Mouse (Mus musculus): ENCODE data around the gene Fam171a1.

The Fam171a1 gene

DNA sequence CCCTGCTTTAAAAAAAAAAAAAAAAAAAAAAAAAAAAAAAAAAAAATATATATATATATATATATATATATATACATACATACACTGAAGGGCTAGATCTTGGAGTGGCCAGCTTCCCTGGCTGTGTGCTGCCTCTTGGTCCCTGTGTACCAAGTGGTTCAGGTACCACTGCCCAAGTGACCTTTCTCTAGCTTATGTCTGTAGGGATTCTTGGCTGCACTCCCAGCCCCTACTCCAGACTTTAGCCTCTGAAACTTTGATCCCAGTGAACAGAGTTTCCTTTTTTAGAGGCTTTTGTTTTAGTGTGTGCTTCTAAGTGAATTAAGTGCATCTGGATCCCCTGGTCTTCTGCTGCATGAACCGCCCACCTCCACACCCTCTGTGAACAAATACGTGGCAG lies 24.3 kb downstream of the Fam171a1 start:
- DNase-seq (ENCODE audit: low read depth): no peak

DNA sequence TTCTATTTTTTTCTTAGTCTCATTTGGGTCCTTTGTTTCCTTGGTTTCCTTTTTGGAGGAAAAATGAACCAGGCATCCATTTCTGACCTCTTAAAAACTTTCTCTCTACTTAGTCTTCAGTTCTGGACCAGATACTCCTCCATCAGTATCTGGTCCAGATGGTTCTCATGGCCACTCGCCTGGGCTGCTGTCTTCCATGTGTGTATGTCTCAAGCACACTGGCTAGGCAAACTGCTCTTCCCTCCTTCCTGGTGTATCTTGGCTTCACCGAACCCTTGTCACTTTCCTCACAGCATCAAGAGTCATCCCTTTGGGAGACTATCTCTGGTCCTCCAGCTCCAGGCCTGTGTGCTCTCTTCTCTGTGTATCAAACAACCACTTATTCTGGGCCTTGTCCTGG lies 25.0 kb downstream of the Fam171a1 start:
- DNase-seq (ENCODE audit: low read depth): no peak

DNA sequence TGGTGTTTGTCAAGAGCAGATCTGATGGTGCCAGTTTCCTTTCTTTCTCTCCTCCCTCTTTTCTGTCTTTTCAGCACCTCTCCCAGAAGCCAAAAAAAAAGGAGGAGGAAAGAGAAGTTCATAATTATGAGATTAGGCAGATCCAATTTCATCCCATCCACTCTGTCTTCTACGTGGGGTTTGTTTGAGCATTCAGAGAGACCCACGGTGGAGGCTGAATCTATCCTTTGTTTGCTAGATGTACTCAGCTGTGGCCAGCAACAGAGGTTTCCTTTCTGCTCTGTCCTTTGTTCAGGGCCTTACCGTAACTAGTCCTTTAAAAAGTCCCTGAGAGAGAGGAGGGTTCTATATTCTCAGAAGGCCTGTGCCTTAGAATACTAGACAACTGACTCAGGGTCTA lies 25.6 kb downstream of the Fam171a1 start:
- DNase-seq (ENCODE audit: low read depth): no peak

DNA sequence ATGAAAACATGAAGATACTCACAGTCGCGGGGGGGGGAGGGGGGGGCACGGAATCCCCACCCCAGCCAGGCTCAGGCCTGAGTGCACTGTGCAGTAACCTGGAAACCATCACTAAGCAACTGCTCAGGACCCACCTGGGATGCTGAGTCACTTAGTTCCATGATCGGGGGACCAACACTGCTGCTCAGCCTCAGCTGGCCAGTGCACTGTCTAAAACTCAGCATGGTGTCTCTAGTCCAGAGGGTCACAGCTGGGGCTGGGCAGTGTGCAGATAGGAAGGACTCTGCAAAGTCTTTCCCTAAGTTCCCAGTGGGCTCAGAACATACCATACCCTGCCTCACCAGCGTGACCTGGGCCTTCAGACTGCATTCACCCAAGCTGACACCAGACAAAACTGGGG lies 26.6 kb downstream of the Fam171a1 start:
- DNase-seq (ENCODE audit: low read depth): no peak

DNA sequence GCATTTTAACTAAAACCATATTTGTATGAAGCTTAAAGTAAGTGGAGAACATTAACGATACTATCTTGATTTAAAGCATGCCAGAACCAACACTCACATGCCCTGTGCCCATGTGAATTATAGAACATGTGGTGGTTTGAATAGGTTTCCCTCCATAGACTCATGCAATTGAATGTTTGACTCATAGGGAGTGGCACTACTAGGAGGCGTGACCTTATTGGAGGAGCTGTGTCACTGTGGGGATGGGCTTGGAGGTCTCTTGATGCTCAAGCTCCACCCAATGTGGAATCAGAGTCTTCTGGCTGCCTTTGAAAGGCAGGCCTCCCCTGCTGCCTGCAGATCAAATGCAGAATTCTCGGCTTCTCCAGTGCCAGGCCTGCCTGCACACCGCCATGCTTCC lies 27.8 kb downstream of the Fam171a1 start:
- DNase-seq (ENCODE audit: low read depth): no peak

DNA sequence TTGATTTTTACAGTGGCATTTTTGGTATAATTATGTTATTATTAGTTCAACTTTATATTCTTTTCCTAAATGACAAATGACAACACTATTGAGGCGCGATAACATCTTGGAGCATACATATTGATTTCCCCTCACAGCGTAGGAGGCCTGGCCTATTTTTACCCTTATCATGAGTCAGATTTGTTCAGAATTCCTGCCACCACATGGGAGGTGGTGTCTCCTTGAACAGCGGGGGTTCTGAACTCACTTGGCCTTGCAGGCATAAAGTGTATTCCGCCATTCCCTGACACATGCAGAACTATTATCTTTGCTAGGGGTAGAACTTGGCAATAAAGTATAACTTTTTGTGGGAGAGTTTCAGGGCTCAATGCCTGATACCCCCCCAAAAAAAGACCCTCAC lies 30.3 kb downstream of the Fam171a1 start:
- no peak for DNase-seq (ENCODE audit: low read depth)

DNA sequence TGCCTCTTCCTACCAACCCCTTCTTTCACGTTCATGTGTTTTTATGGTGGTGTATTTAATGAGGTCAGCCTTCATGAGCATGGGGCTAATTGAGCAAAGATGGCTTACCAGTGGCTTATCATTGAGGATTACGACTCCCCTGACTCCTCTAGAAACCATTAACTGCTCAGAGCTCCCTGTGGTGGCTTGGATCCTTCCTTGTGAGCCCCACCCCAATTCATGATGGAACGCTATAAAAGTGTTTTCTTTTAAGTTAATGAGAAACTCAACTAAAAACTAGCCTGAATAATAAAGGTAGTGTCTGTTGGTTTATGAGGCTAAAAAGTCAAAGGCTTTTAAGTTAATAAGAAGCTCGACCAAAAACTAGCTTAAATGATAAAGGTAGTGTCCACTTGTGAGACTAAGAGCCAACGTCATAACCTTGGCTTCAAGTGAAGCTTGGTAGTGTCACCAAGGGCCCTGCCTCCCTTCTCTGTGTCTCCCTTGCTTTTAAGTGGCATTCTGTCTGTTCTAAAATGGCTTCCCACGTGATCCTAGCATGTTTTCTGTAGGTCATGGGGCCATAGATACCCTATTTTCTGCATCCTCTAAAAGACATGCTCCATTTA lies 33.6 kb downstream of the Fam171a1 start:
- DNase-seq (ENCODE audit: low read depth): no peak

DNA sequence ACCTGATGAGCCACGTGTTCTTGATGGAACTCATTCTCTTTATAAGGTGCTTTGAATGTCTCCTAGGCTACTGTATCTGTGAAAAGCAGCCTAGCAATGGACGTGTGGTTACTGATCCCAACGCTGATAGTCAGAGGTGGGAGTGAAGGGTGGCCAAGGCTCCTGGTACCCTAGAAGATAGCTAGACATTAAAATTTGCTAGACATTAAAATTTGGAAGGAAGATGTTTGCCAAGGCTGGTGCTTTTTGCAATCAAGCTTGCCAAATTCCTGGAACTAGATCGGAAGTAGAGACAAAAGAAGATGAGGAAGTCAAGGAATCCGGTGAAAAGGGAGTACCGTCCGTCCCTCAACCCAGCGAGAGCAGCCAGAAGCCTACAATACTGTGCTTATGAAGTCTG lies 34.7 kb downstream of the Fam171a1 start:
- DNase-seq (ENCODE audit: low read depth): no peak

DNA sequence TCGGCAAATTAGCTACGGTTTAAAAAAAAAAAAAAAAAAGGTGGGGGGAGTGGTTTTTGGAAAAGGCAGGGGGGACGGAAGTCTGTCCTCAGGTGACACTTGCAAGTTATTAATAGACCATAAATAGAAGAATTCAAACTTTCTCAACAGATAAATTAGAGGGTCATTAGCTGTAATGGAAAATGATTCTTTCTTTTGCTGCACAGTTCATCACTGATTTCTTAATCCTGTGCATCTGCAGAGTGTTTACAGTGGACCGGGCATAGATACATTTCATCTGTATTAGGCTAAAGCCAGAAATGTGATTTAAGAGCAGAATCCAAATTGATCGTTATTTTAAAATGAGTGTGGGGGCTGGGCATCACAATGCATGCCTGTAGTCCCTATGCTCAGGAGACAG lies 36.3 kb downstream of the Fam171a1 start:
- DNase-seq (ENCODE audit: low read depth): no peak

DNA sequence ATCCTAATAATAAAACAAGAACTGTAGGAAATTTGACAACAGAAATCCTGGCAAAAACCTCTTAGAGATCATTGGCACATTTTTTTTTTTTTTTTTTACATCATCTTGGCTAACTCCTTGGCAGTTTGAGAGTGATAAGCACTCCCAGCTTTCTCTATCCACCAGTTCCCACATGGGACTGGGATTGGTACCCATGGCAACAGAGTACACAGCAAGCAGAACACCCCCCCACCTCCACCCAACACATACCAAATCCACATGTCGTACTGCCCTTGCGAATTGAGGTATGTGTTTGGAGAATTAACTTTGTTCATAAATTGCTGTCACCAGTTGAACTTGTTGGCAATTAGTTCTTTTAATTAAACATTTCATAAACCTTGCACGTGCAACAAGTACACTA lies 37.3 kb downstream of the Fam171a1 start:
- DNase-seq (ENCODE audit: low read depth): no peak

DNA sequence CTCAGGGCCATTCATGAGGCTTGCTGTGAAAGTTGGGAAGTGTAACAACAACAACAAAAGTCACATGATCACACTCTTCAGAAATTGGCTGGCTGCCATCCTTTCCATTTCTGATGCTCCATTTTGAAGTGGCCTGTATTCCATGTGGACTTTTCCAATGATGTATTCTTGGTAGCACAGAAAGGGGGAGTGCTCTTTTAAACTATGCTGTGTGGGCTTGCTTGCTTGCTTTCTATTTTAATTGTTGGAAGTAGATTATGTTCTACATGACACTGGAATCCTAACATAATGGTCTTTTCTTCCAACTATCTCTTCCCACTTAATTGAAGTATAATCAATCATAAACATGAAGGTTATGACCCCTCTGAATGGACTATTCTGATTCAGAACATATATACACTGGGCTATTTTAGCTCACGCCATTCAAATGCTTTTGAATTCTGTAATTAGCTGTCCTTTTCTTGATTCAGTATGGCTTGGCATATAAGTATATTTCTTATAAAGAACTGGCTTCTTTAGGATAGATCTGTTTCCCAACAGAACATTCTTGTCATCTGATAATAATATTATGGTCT lies 40.2 kb downstream of the Fam171a1 start:
- no peak for DNase-seq (ENCODE audit: low read depth)

DNA sequence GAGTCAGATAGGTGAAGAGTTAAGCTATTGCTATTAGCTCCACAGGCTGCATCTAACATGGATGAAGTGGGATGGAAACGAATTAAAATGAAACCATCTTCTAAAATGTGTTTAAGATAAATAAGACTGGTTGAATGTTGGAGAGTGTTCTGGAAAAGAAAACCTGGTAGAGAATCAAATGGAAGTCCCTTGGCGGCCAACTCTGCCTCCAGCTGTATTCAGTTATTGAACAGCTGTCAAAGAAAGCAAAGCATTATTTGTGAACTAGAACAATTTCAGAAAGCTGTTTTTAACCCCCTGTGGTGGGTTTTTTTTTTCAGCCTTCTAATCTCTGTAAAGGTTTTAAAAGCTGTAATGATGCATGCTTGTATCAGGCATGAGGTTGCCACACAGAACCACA lies 41.0 kb downstream of the Fam171a1 start:
- DNase-seq (ENCODE audit: low read depth): no peak

DNA sequence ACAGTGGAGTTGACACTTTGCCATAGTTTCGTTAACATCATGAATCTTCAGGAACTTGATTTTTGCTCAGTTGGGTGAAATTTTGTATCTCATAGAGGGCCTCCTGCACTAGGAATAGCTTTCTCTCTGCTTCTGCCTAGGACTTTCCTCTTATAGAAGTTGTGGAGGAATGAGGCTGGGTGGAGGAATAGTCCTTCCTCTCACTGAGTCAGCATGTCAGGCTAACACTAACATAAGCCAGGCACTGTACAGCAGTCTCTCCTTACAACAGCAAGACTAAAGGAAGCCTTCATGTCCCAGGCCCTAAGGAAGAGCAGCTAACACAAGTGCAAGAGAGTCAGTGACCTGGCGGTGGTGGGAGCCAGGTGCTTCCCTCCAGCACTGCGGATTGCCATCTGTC lies 43.0 kb downstream of the Fam171a1 start:
- DNase-seq (ENCODE audit: low read depth): no peak

DNA sequence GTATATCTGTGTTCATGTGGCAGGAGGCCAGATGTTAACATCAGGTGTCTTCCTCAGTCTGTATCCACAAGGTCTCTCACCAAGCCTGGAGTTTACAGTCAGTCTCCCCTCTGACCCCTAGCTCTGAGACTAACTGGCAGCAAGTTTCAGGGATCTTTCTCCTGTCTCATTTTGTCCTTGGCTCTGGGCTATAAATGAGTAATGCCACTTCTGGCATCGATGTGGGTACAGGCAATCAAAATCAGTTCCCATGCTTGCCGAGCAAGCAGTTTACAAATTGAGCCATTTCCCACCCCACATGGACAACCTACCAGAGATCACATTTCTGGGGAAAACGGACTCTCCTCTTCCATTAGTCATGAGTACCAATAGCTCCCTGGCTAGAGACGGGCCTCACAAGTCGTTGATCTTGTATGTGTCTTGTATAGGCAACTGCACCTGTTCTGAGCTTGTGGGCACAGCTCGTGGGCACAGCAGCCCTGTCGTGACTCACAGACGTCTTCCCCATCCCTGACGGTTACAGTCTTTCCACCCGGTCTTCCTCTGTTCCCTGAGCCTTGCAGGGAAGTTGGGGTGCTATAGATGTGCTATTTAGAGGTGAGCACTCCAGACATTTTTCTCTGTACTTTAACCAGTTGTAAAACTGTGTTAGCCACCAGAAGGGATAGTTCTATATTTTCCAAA lies 43.8 kb downstream of the Fam171a1 start:
- no peak for DNase-seq (ENCODE audit: low read depth)

DNA sequence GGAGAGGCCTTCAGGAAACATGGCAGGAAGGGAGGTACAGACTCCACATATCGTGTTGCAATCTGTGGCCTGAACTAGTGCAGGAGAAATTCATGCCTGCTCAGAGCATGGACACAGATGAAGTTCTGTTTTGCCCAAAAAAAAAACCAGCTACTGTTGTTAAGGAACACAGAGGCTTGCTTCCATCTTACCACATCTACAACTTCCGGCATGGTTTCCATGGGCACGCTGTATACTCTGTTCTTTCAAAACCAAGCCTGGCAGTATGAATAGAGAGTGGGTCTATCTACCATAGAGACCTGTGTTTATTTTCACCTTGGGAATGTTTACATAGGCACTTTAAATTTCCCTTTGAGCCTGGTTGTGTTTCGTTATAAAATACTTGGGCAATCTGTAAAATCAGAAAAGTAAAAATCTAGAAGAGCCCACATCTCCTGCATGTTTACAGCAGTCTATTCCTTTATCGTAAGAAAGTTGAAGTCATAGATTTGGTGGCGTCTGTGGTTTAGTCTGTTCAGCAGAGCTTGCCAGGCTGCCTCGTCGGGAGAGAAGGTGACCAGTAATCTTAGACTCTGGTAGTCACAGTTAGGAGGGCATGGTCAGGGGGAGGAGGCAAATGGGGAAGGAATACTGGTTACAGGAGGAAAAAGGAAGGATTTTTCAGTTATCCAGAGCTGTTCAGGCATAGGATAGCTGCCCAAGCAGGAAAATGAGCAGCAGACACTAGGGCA lies 44.8 kb downstream of the Fam171a1 start:
- DNase-seq (ENCODE audit: low read depth): no peak

DNA sequence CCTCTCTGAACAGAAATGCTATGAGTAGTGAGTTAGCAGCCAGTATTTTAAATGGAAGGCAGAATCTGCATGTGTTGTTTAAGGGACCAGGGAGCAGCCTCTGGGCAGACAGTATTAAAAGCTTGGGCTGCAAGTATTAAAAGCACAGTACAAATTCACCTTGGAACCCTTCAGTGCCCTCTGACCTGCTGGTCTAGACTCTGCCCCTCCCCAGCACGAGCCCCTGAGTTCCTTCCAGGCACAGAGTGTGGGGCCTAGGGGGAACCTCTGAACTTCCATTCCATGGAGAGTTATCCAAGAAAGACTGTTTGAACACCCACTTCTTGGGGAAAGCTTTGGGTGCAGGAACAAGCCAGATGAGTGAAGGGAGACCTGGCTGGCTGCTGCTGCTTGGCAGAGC lies 47.6 kb downstream of the Fam171a1 start:
- no peak for DNase-seq (ENCODE audit: low read depth)

DNA sequence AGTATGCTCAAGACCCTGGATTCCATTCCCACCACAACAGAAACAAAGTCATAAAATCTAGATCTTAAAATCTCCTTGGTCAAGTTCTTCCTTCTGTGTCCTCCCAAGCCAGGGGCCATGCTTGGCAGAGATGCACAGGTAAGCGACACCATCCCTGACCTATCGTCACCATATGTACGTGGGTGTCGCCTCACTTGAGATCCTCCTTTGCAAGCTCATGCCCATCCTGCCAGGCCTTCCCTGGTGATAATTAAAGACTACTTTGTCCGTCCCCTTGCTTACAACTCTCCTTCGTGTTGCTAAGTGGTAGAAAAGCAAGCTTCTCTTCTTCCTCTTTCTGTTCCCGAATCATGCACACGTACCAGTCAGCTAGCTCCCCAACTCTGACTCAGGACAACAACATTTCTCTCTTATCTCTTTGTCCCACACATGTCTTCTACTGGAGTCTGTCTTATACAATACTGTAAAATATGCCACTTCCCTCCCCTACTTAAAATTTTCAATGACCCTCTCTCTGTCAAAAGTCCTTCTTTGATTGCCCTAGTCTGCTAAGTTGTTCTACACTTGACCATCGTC lies 49.6 kb downstream of the Fam171a1 start:
- no peak for DNase-seq (ENCODE audit: low read depth)

DNA sequence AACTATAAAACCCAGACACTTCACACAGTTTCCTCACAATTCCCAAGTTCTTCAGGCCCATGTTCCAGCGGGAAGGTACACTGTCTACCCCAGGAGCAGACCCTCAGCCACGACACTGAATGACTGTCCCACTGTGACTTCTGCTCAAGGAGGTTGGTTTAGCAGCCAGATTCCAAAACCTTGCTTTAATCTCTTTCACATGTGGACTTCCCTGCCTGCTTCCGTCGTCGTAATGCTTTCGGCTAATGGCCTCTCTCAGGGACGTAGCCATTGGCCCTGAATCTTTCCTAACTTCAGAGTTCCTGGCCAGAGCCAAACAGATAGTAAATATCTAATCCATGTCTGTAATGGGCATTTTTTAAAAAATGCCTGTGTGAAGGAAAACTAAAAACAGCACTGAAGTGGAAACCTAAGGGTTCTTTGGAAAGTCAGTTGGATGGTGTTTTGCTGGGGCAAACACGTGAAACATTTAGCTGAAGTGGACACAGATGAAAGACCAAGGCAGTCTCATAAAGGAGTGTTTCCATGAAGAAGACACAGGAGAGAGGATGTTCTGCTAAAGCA lies 51.1 kb downstream of the Fam171a1 start:
- no peak for DNase-seq (ENCODE audit: low read depth)

DNA sequence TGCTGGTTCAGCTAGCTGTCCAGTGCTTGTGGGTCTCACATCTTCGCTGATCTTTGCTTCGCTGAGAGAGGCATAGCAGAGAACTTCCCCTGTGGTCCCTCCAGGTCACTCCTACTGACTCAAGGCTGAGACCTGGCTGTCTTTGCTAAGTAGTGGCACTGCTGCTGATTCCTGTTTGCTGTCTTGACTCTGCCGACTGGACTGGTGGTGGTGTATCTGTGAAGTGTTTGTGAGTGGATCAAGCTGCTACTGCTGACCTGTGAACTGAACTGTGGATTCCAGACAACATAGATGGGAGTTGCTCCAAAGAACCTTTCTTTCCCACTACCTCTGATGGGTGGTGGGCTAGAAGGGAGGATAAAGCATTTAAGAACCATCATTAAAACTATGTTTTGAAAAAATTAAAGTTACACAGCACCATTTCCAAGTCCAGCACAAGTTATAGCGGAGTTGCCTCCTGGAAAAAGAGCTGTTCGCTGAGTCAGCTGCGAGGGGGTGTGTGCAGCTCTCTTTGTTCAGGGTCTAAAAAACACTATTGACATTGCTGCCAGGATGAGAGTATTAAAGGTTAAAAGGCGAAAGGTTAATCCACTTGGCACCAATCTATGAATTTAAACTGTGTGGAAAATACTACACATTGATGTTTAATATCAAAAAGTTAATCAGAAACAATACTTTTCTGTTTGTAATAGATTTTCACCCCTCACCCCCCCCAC lies 52.0 kb downstream of the Fam171a1 start:
- no peak for DNase-seq (ENCODE audit: low read depth)

DNA sequence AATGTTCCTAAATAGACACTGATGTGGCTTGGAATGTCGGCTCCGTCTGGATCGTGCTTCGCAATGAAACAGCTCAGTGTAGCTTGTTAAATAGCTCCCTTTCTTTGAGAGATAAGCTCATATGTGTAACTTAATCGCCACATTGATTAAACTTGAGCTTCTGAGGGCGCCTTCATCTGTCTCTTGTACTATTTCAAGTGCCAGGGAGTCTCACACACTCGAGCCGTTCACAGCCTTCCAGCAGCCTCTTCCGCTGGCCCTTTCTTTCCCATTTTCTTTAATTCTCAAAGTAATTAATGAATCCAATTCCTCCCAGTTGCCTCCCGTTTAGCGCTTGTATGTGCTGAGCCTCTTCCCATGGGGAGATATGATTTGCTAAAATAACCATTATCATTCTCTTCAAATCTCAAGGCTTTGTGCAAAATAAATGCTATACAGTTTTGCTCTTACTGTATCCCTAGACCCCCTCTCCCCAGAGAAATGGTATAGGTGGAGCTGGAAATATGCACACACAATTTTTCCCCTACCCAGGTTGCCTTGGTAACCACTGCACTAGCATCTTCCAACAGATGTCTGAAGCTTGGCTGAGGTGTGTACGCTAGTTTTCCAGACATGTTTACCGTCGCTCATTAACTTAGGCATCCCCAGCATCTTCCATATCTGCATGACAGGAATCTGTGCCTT lies 54.8 kb downstream of the Fam171a1 start:
- DNase-seq (ENCODE audit: low read depth): no peak

DNA sequence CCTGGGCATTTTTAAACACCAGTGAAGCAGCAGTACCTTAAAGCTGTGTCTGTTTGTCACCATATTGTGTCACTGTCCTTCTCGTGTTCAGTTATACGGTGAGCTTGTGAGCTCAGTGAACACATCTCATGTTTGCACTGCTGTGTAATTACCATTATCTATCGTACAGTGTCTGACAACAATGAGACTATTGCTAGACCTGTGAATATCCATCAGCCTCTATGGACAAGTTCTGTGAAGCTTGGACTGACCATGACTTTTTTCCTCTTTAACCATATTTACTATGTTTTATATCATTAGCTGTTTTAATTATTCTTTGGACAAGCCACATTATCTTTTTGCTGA lies 55.4 kb downstream of the Fam171a1 start:
- DNase-seq (ENCODE audit: low read depth): no peak

Data from induced T-regulatory cell, adult 2 months (primary cell).